In genomic region chr10:127324495-127324894, GRCm38 (mm10) we compare ENCODE assay signal across 9 mouse cellular contexts. TPM values are rescaled to one million over a fixed set of nuclear protein-coding genes. Genes with fewer than 3 reads are reported as not detected.
DNase-seq lines count a peak whose midpoint lies in the region; ATAC-seq and TF ChIP-seq lines count a peak whose summit lies in the region.
"Had no signal": no experiment of that assay in that cellular context is flagged by ENCODE, and none has a peak within 500 bp of the region (broad histone marks: within the 10 kb centered on the region; RNA-seq: fewer than 3 reads in every experiment).

No protein-coding gene starts in this region.

- intact Hi-C loops in left cerebral cortex, postnatal 25 days (cut with DNase I) = no loop called here

- no peak overlapping the region for H3K27ac ChIP-seq in midbrain, embryonic 14.5 days (replicated peaks; ENCODE audit: low read depth, low read length)
- H3K27ac ChIP-seq in midbrain, embryonic 13.5 days = no peak overlapping the region
- H3K27ac ChIP-seq in brown adipose tissue, adult 24 weeks (replicated peaks; ENCODE audit: low read depth, low read length) = no peak overlapping the region
- H3K27ac ChIP-seq in intestine, embryonic 16.5 days (ENCODE audit: low read length) = no peak overlapping the region

- peak; percentile 51 for DNase-seq in midbrain, embryonic 14.5 days
- peak; percentile 28 for DNase-seq in lung, adult 2 months
- peak; percentile 94 for DNase-seq in splenic B cell, adult 2 months (ENCODE audit: low read depth, low spot score)
- no peak for DNase-seq in frontal cortex, postnatal 10 days (ENCODE audit: low spot score in 2 of 2)
- DNase-seq in left cerebral cortex, postnatal 25 days (ENCODE audit: low spot score in 2 of 2) = no peak

- H3K9ac ChIP-seq in midbrain, embryonic 14.5 days (replicated peaks; ENCODE audit: low read length) = no peak overlapping the region
- no peak overlapping the region for H3K9ac ChIP-seq in midbrain, embryonic 13.5 days (replicated peaks)
- no peak overlapping the region for H3K9ac ChIP-seq in intestine, embryonic 16.5 days (ENCODE audit: low read depth, low read length)

- peak; percentile 50 for TF ChIP-seq CTCF in lung, adult 2 months (IDR thresholded peaks at IDR 0.05; ENCODE audit: insufficient read depth, low read length)

- ATAC-seq in midbrain, embryonic 14.5 days (ENCODE audit: low FRiP score, low TSS enrichment) = no peak
- ATAC-seq in midbrain, embryonic 13.5 days = no peak
- peak; percentile 15; the same call in 1 of the 2 replicates for ATAC-seq in intestine, embryonic 16.5 days

- no peaks in the 10 kb centered on the region for H3K36me3 ChIP-seq in midbrain, embryonic 14.5 days (ENCODE audit: control insufficient read depth, insufficient read depth, low read length)
- H3K36me3 ChIP-seq in midbrain, embryonic 13.5 days = no peaks in the 10 kb centered on the region
- H3K36me3 ChIP-seq in intestine, embryonic 16.5 days (ENCODE audit: control insufficient read depth, insufficient read depth, low read length) = no peaks in the 10 kb centered on the region
- H3K36me3 ChIP-seq in splenic B cell, adult 2 months (ENCODE audit: control insufficient read depth, insufficient read depth, low read length, poor library complexity, severe bottlenecking) = peaks cover 20% of the 10 kb centered on the region

- H3K4me3 ChIP-seq in midbrain, embryonic 14.5 days (replicated peaks; ENCODE audit: low read depth, low read length) = no peak overlapping the region
- H3K4me3 ChIP-seq in midbrain, embryonic 13.5 days (replicated peaks) = no peak overlapping the region
- peak overlapping the region; percentile 53; the same call in 1 of the 2 replicates for H3K4me3 ChIP-seq in brown adipose tissue, adult 24 weeks (ENCODE audit: insufficient read depth, low read depth, low read length)
- H3K4me3 ChIP-seq in intestine, embryonic 16.5 days (ENCODE audit: low read length) = no peak overlapping the region
- no peak overlapping the region for H3K4me3 ChIP-seq in lung, adult 2 months (replicated peaks; ENCODE audit: extremely low read depth, low read depth, low read length)

- peaks cover 10% of the 10 kb centered on the region; the same call in 1 of the 2 replicates for H3K4me1 ChIP-seq in midbrain, embryonic 14.5 days (ENCODE audit: control insufficient read depth, insufficient read depth, low read length)
- peaks cover 13% of the 10 kb centered on the region for H3K4me1 ChIP-seq in midbrain, embryonic 13.5 days (replicated peaks)
- H3K4me1 ChIP-seq in brown adipose tissue, adult 24 weeks (ENCODE audit: control insufficient read depth, insufficient read depth, insufficient read length, low read length) = no peaks in the 10 kb centered on the region; the same call in 1 of the 2 replicates
- H3K4me1 ChIP-seq in intestine, embryonic 16.5 days (ENCODE audit: control insufficient read depth, insufficient read depth, low read length) = peaks cover 19% of the 10 kb centered on the region
- H3K4me1 ChIP-seq in lung, adult 2 months (ENCODE audit: control insufficient read depth, insufficient read depth, low read length) = peaks cover 6% of the 10 kb centered on the region

- TF ChIP-seq POLR2A in lung, adult 2 months (IDR thresholded peaks at IDR 0.05; ENCODE audit: borderline replicate concordance, extremely low read depth, low read depth, low read length) = no peak

- WGBS in midbrain, embryonic 14.5 days = 10% methylated on average over 7 of the region's 7 CpGs
- 12% methylated on average over 7 of the region's 7 CpGs for WGBS in midbrain, embryonic 13.5 days
- WGBS in intestine, embryonic 16.5 days = 9% methylated on average over 7 of the region's 7 CpGs
- WGBS in lung, adult 2 months = 12% methylated on average over 7 of the region's 7 CpGs

- no peak overlapping the region for H3K4me2 ChIP-seq in midbrain, embryonic 14.5 days (ENCODE audit: low read length)
- H3K4me2 ChIP-seq in midbrain, embryonic 13.5 days (replicated peaks) = no peak overlapping the region
- H3K4me2 ChIP-seq in intestine, embryonic 16.5 days (ENCODE audit: low read depth, low read length) = no peak overlapping the region

- H3K27me3 ChIP-seq in midbrain, embryonic 14.5 days (ENCODE audit: control insufficient read depth, insufficient read depth, low read length) = peaks cover 57% of the 10 kb centered on the region
- H3K27me3 ChIP-seq in midbrain, embryonic 13.5 days = peaks cover 76% of the 10 kb centered on the region
- peaks cover 16% of the 10 kb centered on the region for H3K27me3 ChIP-seq in intestine, embryonic 16.5 days (replicated peaks; ENCODE audit: control insufficient read depth, insufficient read depth, low read length)
- no peaks in the 10 kb centered on the region for H3K27me3 ChIP-seq in splenic B cell, adult 2 months (ENCODE audit: control insufficient read depth, insufficient read depth, low read length, poor library complexity, severe bottlenecking)

- no peaks in the 10 kb centered on the region for H3K9me3 ChIP-seq in midbrain, embryonic 14.5 days (ENCODE audit: control insufficient read depth, low read length)
- no peaks in the 10 kb centered on the region for H3K9me3 ChIP-seq in midbrain, embryonic 13.5 days
- no peaks in the 10 kb centered on the region for H3K9me3 ChIP-seq in intestine, embryonic 16.5 days (ENCODE audit: control insufficient read depth, low read length)

RNA-seq across cellular contexts. Expression of gene Arhgap9, which starts 2.7 kb away (rescaled TPM):
- polyA plus RNA-seq in midbrain, embryonic 14.5 days (2014; fragmentation: Nextera tagmentation; extraction: Ambion mirVana) = 0.18 and 1.1 TPM in 2 replicates
- polyA plus RNA-seq in midbrain, embryonic 13.5 days (2015; fragmentation: Nextera tagmentation; extraction: Ambion mirVana) = 0.77 and 1.4 TPM in 2 replicates
- polyA plus RNA-seq in brown adipose tissue, adult 24 weeks (2012; ENCODE audit: insufficient read depth, insufficient read length, missing spikeins) = 0.87 and 1.9 TPM in 2 replicates
- polyA plus RNA-seq in intestine, embryonic 16.5 days (2015; fragmentation: Nextera tagmentation; extraction: Ambion mirVana) = 7.9 and 9.0 TPM in 2 replicates
- polyA plus RNA-seq in lung, adult 2 months (2012; rRNA removed) = 18.2 and 19.2 TPM in 2 replicates
- 1 to 10 TPM in 1 of 2 experiments, under 1 TPM in 1; 0.99 to 1.1 TPM for total RNA-seq in left cerebral cortex, postnatal 25 days (2021)

RNA-seq across cellular contexts. Expression of gene Mars, which starts 12.9 kb away (rescaled TPM):
- 109 and 122 TPM in 2 replicates for polyA plus RNA-seq in midbrain, embryonic 14.5 days (2014; fragmentation: Nextera tagmentation; extraction: Ambion mirVana)
- 122 and 127 TPM in 2 replicates for polyA plus RNA-seq in midbrain, embryonic 13.5 days (2015; fragmentation: Nextera tagmentation; extraction: Ambion mirVana)
- polyA plus RNA-seq in brown adipose tissue, adult 24 weeks (2012; ENCODE audit: insufficient read depth, insufficient read length, missing spikeins) = 51.3 and 67.4 TPM in 2 replicates
- polyA plus RNA-seq in intestine, embryonic 16.5 days (2015; fragmentation: Nextera tagmentation; extraction: Ambion mirVana) = 96.8 and 108 TPM in 2 replicates
- polyA plus RNA-seq in lung, adult 2 months (2012; rRNA removed) = 35.4 and 36.9 TPM in 2 replicates
- 10 to 100 TPM; 56.0 to 57.1 TPM for total RNA-seq in left cerebral cortex, postnatal 25 days (2021)

RNA-seq across cellular contexts. Expression of gene Gli1, which starts 17.3 kb away (rescaled TPM):
- polyA plus RNA-seq in midbrain, embryonic 14.5 days (2014; fragmentation: Nextera tagmentation; extraction: Ambion mirVana) = 0.92 and 1.2 TPM in 2 replicates
- 1.3 and 1.5 TPM in 2 replicates for polyA plus RNA-seq in midbrain, embryonic 13.5 days (2015; fragmentation: Nextera tagmentation; extraction: Ambion mirVana)
- 0.79 TPM in 1 of 2 replicates, not detected in the other for polyA plus RNA-seq in brown adipose tissue, adult 24 weeks (2012; ENCODE audit: insufficient read depth, insufficient read length, missing spikeins)
- 6.6 and 7.6 TPM in 2 replicates for polyA plus RNA-seq in intestine, embryonic 16.5 days (2015; fragmentation: Nextera tagmentation; extraction: Ambion mirVana)
- 11.1 and 11.2 TPM in 2 replicates for polyA plus RNA-seq in lung, adult 2 months (2012; rRNA removed)
- total RNA-seq in left cerebral cortex, postnatal 25 days (2021) = 1 to 10 TPM; 2.2 to 2.3 TPM

RNA-seq across cellular contexts. Expression of gene Inhbe, which starts 29.7 kb away (rescaled TPM):
- polyA plus RNA-seq in midbrain, embryonic 14.5 days (2014; fragmentation: Nextera tagmentation; extraction: Ambion mirVana) = 0.04 TPM in 1 of 2 replicates, not detected in the other
- 0.04 TPM in 1 of 2 replicates, not detected in the other for polyA plus RNA-seq in midbrain, embryonic 13.5 days (2015; fragmentation: Nextera tagmentation; extraction: Ambion mirVana)
- not detected in 2 replicates for polyA plus RNA-seq in brown adipose tissue, adult 24 weeks (2012; ENCODE audit: insufficient read depth, insufficient read length, missing spikeins)
- not detected in 2 replicates for polyA plus RNA-seq in intestine, embryonic 16.5 days (2015; fragmentation: Nextera tagmentation; extraction: Ambion mirVana)
- 0.02 TPM in 1 of 2 replicates, not detected in the other for polyA plus RNA-seq in lung, adult 2 months (2012; rRNA removed)
- total RNA-seq in left cerebral cortex, postnatal 25 days (2021) = under 1 TPM; 0.11 to 0.18 TPM
- polyA plus RNA-seq: heart, embryonic 14.5 days had no signal

RNA-seq across cellular contexts. Expression of gene Mbd6, which starts 35.7 kb away (rescaled TPM):
- polyA plus RNA-seq in midbrain, embryonic 14.5 days (2014; fragmentation: Nextera tagmentation; extraction: Ambion mirVana) = 17.4 and 18.0 TPM in 2 replicates
- 16.0 and 16.5 TPM in 2 replicates for polyA plus RNA-seq in midbrain, embryonic 13.5 days (2015; fragmentation: Nextera tagmentation; extraction: Ambion mirVana)
- polyA plus RNA-seq in brown adipose tissue, adult 24 weeks (2012; ENCODE audit: insufficient read depth, insufficient read length, missing spikeins) = 15.9 and 18.4 TPM in 2 replicates
- polyA plus RNA-seq in intestine, embryonic 16.5 days (2015; fragmentation: Nextera tagmentation; extraction: Ambion mirVana) = 9.9 and 11.1 TPM in 2 replicates
- 52.2 and 57.6 TPM in 2 replicates for polyA plus RNA-seq in lung, adult 2 months (2012; rRNA removed)
- 10 to 100 TPM; 32.2 to 38.9 TPM for total RNA-seq in left cerebral cortex, postnatal 25 days (2021)

Comparison
In these comparisons a context has a peak if more than half of its experiments do, and no peak if none do; other contexts are left out.
1. DNase-seq: peak in midbrain, embryonic 14.5 days (single experiment), lung, adult 2 months (single experiment) and splenic B cell, adult 2 months (single experiment); none in frontal cortex, postnatal 10 days (0 of 2) and left cerebral cortex, postnatal 25 days (0 of 2).